Comparison of ENCODE assay signal across 17 mouse cellular contexts in genomic region chr10:98589726-98590125, GRCm38 (mm10).
DNase-seq lines count a peak whose midpoint lies in the region; ATAC-seq lines count a peak whose summit lies in the region.
"Had no signal": no experiment of that assay in that cellular context is flagged by ENCODE, and none has a peak within 500 bp of the region (broad histone marks: within the 10 kb centered on the region; RNA-seq: fewer than 3 reads in every experiment).

No protein-coding gene starts in this region.

- no peak for ATAC-seq in CD4-positive, CD25-positive, alpha-beta regulatory T cell, adult 4 months
- no peak for ATAC-seq in hindbrain, embryonic 16.5 days
- ATAC-seq: activated CD4-positive, CD25-positive, alpha-beta regulatory T cell, adult 4 months; midbrain, embryonic 15.5 days had no signal

- no peaks in the 10 kb centered on the region for H3K4me1 ChIP-seq in hindbrain, embryonic 16.5 days (ENCODE audit: control insufficient read depth, insufficient read depth, low read depth, low read length)
- H3K4me1 ChIP-seq: midbrain, embryonic 15.5 days had no signal

- WGBS in hindbrain, embryonic 16.5 days: 90% methylated on average over 14 of the region's 14 CpGs

- no peak overlapping the region for H3K4me3 ChIP-seq in hindbrain, embryonic 16.5 days (ENCODE audit: low read length)
- H3K4me3 ChIP-seq: heart, embryonic 13.5 days; limb, embryonic 13.5 days; midbrain, embryonic 15.5 days had no signal

- H3K27ac ChIP-seq in hindbrain, embryonic 16.5 days (ENCODE audit: low read depth, low read length): no peak overlapping the region
- H3K27ac ChIP-seq: heart, embryonic 13.5 days; limb, embryonic 13.5 days; liver, embryonic 14.5 days; midbrain, embryonic 15.5 days had no signal

- intact Hi-C loops in left cerebral cortex, postnatal 25 days (cut with DNase I): no loop called here

- H3K9me3 ChIP-seq in hindbrain, embryonic 16.5 days (ENCODE audit: control insufficient read depth, low read length): no peaks in the 10 kb centered on the region
- H3K9me3 ChIP-seq: heart, embryonic 13.5 days; limb, embryonic 13.5 days; midbrain, embryonic 15.5 days had no signal

- H3K27me3 ChIP-seq in hindbrain, embryonic 16.5 days (replicated peaks; ENCODE audit: control insufficient read depth, insufficient read depth, low read length): no peaks in the 10 kb centered on the region
- H3K27me3 ChIP-seq: heart, embryonic 13.5 days; limb, embryonic 13.5 days; midbrain, embryonic 15.5 days had no signal

- no peaks in the 10 kb centered on the region for H3K36me3 ChIP-seq in hindbrain, embryonic 16.5 days (ENCODE audit: control insufficient read depth, insufficient read depth, low read length)
- H3K36me3 ChIP-seq: heart, embryonic 13.5 days; limb, embryonic 13.5 days; midbrain, embryonic 15.5 days had no signal

- peak; percentile 64 for DNase-seq in right cerebral cortex, adult 18-20 months
- no peak for DNase-seq in right cerebral cortex, postnatal 4 days
- peak; percentile 86 for DNase-seq in brain, adult 2 months (ENCODE audit: low read depth, low spot score)
- DNase-seq in left cerebral cortex, postnatal 25 days (ENCODE audit: low spot score in 2 of 2): peak; percentile 35 to 86
- DNase-seq in cerebellum, postnatal 4 days (ENCODE audit: low spot score in 2 of 2): no peak
- DNase-seq: adrenal gland, postnatal 14 days; cerebellum, adult 8-10 months; heart, postnatal 36 days; kidney, adult 2 months; kidney, postnatal 25 days had no signal

- H3K9ac ChIP-seq in hindbrain, embryonic 16.5 days (ENCODE audit: low read depth, low read length): no peak overlapping the region
- H3K9ac ChIP-seq: heart, embryonic 13.5 days; limb, embryonic 13.5 days; liver, embryonic 14.5 days; midbrain, embryonic 15.5 days had no signal

- no peak overlapping the region for H3K4me2 ChIP-seq in hindbrain, embryonic 16.5 days (ENCODE audit: low read length)
- H3K4me2 ChIP-seq: heart, embryonic 13.5 days; limb, embryonic 13.5 days; midbrain, embryonic 15.5 days had no signal

Comparison
In these comparisons a context has a peak if more than half of its experiments do, and no peak if none do; other contexts are left out.
1. DNase-seq: peak in right cerebral cortex, adult 18-20 months (single experiment), brain, adult 2 months (single experiment) and left cerebral cortex, postnatal 25 days (2 of 2); none in right cerebral cortex, postnatal 4 days (single experiment) and cerebellum, postnatal 4 days (0 of 2).